Mouse (Mus musculus) hindbrain, embryonic 15.5 days (tissue): ENCODE measurements at regions not wholly inside any gene's neighbourhood (a gene's known extent, or its start where the extent isn't known, plus 50 kb on each side); places are given as distances from the start of the nearest gene placed in this dataset.

Experiments used
- ATAC-seq: fragments of 200-750 bp; cut with Nextera tagmentation; 2 replicates; pipeline ENCODE4 v1.8.0; 2017; ENCODE audit warnings: low read depth, moderate number of reproducible peaks, moderate TSS enrichment; ENCODE audit not compliant: low FRiP score
- H3K27ac ChIP-seq: fragments of 300-500 bp; sonication (generic); replicated peaks from 2 replicates; pipeline ENCODE4 v1.5.1; 2015; ENCODE audit warnings: mild to moderate bottlenecking, inconsistent platforms
- H3K27me3 ChIP-seq: fragments of 300-500 bp; sonication (generic); 2 replicates; pipeline ENCODE4 v1.6.1; 2015; ENCODE audit warnings: control low read depth, inconsistent platforms
- H3K36me3 ChIP-seq: fragments of 300-500 bp; sonication (generic); 2 replicates; pipeline ENCODE4 v1.6.1; 2015; ENCODE audit warnings: control low read depth, inconsistent platforms
- H3K4me1 ChIP-seq: fragments of 300-500 bp; sonication (generic); replicated peaks from 2 replicates; pipeline ENCODE4 v1.6.1; 2015; ENCODE audit warnings: control low read depth, inconsistent platforms
- H3K4me2 ChIP-seq: fragments of 300-500 bp; sonication (generic); 2 replicates; pipeline ENCODE4 v1.6.1; 2015; ENCODE audit warnings: moderate library complexity, mild to moderate bottlenecking, inconsistent platforms
- H3K4me3 ChIP-seq: fragments of 300-500 bp; sonication (generic); 2 replicates; pipeline ENCODE4 v1.5.1; 2015; ENCODE audit warnings: mild to moderate bottlenecking, inconsistent platforms
- H3K9ac ChIP-seq: fragments of 300-500 bp; sonication (generic); 2 replicates; pipeline ENCODE4 v1.6.1; 2015; ENCODE audit warnings: inconsistent platforms
- H3K9me3 ChIP-seq: fragments of 300-500 bp; sonication (generic); 2 replicates; pipeline ENCODE4 v1.6.1; 2016; ENCODE audit warnings: control low read depth, inconsistent platforms
- WGBS: fragments of 180-500 bp; shearing (Covaris S2); methylation state at CpG from one replicate; pipeline ENCODE4 v1.1.7; 2015; 5-methylcytosine and 5-hydroxymethylcytosine counted together

DNA sequence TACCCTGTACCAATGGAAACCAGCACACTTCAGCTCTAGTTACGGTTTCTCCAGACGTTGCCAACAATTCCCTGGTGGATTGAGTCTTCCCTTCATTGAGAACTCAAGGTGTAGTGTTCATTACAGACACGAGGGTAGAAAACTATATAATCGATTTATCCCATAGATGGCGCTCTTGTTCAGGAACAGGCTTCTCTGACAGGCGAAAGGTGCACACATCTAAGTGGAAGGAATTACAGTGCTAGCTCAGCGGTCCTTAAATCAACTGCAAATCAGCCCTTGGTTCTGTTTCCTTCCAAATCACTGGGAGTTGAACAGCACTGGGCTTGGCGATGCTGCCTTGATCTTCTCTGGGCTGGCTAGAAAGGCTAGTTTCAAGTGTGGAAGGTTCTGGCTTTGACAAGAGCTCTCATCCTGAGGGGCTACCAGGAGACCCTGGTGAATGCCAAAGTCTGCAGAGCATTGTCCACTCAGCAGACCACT is 161.1 kb downstream of the March11 start:
- H3K4me1 ChIP-seq = no peaks in the 10 kb centered on the region
- no peak overlapping the region for H3K27ac ChIP-seq
- H3K9ac ChIP-seq = no peak overlapping the region
- no peak overlapping the region for H3K4me2 ChIP-seq
- H3K36me3 ChIP-seq = no peaks in the 10 kb centered on the region
- H3K4me3 ChIP-seq = no peak overlapping the region
- 9% methylated on average over 8 of the region's 8 CpGs for WGBS
- H3K9me3 ChIP-seq = no peaks in the 10 kb centered on the region
- H3K27me3 ChIP-seq = no peaks in the 10 kb centered on the region
- peak; percentile 78 for ATAC-seq

DNA sequence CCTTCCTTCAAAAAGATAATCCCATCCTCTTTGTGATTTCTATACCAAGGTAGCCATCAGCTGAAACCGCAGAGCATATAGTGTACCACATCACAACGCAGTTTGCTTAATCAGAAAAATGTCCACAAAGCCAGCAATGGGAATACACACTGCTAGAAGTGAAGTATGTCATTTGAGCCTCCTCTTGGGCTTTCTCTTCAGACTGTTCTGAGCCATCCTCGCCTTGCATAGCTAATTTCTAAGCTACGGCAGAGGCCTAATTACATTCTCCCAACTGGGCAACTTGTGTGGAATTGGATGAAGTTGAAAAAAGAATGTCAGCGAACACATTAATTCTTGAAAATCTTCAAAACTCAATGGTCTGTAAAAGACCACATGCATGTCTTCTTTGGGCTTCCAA is 178.5 kb downstream of the March11 start:
- H3K4me3 ChIP-seq = no peak overlapping the region
- no peak for ATAC-seq
- H3K9ac ChIP-seq = no peak overlapping the region
- H3K27ac ChIP-seq = no peak overlapping the region
- no peak overlapping the region for H3K4me2 ChIP-seq
- no peaks in the 10 kb centered on the region for H3K9me3 ChIP-seq
- no peaks in the 10 kb centered on the region for H3K4me1 ChIP-seq
- no peaks in the 10 kb centered on the region for H3K36me3 ChIP-seq
- 71% methylated on average over 5 of the region's 5 CpGs for WGBS
- no peaks in the 10 kb centered on the region for H3K27me3 ChIP-seq
